Mouse (Mus musculus): Measurements from ENCODE around the gene Col23a1.
A peak's percentile ranks its signal among the peaks of the same experiment; 100 is the strongest.

The Col23a1 gene

DNA sequence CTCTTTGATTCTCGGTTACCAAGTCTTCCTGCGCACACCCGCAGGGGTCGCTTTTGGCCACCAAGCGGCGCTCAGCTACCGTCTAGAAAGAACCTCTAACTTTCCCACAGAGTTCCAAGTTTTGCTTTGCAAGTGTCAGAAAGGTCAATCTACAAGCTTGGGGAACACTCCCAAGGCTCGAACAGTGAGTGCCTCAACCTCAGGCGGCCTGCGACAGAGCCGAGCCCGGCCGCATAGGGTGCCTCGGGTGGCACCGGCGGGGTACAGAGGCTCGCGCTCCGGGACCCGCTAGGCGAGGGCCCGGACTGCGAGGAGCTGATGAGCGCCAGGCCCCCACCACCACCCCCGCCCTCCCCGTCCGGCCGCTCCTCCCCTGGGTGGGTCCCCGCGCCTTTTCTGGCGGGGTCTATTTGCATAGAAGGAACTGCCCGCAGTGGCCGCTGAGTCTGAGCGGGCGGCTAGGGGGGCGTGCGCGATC is at the start of gene Col23a1:
Col23a1 (plus strand) TSS at position 357 of the 478 bp plus-strand sequence.
- no peak for DNase-seq (ENCODE audit: low read depth)

DNA sequence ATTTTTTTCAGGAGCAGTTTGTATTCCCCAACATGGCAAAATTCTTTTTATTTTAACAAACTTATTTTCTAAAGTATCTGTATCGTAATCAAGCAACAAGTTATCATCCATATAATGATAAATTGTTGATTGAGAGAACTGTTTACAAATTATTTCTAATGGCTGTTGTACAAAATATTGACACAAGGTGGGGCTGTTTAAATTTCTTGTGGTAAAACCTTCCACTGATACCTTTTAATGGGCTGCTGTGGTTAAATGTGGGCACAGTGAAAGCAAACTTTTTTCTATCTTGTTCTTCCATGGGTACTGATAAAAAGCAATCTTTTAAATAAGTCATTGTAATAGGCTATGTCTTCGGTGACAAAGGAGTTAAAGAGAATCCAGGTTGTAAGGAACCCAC is 46.8 kb upstream of the Col23a1 start:
- DNase-seq (ENCODE audit: low read depth): peak; percentile 24

DNA sequence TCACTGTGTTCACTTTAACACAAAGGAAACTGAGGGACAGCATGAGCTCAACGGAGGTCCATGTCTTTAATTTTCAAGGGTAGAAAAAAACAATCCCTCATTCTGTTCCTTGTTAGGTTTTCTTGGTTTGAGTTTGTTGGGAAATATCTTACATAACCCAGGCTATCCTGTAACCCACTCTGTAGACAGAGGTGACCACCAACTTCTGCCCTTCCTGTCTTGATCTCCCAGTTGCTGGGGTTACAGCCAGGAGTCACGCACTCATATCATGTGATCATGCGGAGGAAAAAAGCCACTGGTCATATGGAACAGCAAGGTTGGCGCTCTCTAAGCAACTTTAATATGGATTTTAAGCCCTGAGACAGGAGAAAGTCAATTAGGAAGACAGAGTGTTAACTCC is 32.7 kb upstream of the Col23a1 start:
- no peak for DNase-seq (ENCODE audit: low read depth)

DNA sequence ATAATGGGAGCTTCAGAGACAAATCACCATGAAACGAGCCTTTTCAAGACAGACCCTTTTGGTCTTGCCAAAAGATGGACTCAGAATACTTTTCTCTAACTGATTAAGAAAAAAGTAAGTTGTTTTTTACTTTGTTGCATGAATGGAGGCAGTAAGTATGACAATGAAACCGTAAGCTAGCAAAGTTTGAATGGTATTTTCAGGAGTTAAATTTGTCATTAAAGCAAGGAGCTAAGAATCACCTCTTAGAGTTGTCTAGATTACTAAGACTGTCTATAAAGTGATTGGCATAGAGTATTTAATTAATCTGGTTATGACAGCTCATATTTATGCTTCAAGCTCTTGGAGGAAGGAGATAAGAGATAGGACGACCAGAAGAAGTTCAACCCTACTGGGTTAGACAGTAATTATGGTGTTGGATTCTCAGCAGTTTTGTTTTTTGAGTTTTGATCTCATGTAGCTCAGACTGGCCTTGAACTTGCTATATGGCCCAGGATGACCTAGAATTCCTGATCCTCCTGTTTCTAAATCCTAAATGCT is 28.0 kb upstream of the Col23a1 start, which contains the start of gene Clk4:
Clk4 (plus strand) TSS at position 51 of the 540 bp plus-strand sequence.
- no peak for DNase-seq (ENCODE audit: low read depth)

DNA sequence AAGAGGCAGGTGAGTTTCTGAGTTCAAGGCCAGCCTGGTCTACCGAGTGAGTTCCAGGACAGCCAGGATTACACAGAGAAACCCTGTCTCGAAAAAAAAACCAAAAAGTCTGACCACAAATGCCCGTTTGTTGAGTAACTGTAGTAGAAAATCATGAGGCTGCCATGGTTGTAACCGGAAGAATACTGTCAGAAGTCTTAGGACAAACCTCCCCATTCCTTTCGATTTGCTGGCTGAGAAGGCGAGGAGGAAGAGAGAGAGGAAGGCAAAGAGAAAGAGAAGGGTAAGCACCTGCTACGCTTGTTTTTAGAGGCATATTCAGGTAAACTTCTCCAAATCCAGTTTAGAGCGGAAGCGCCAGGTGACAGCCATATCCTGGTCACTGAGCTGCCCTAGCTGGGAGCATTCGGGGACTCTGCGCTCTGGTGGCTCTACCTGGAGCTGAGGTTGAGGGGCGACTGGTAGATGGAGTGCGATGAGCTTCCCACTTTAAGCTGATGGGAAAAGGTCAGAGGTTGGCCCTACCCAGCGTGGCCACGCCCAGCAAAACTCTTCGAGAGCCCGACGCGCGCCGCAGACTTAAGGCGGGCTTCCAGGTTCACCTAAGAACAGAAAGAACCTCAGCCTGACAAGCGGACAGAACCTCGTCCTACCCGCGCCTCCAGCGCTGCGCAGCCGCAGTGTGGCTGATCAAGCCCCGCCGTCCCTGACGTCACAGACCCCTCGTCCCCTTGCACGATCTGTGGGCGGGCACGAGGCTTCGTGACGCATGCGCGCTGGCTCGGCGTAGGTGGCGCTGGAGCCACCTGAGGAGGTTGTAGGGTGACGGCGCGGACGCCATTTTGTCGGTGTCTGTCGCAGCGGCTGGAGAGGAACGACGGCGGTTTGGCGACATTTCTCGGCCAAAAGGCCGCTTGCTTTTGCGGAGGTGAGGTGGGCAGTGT is 27.1 kb upstream of the Col23a1 start, which contains the start of gene BC049762:
BC049762 (minus strand) TSS at position 705 of the 944 bp plus-strand sequence.
- DNase-seq (ENCODE audit: low read depth): peak; percentile 100

DNA sequence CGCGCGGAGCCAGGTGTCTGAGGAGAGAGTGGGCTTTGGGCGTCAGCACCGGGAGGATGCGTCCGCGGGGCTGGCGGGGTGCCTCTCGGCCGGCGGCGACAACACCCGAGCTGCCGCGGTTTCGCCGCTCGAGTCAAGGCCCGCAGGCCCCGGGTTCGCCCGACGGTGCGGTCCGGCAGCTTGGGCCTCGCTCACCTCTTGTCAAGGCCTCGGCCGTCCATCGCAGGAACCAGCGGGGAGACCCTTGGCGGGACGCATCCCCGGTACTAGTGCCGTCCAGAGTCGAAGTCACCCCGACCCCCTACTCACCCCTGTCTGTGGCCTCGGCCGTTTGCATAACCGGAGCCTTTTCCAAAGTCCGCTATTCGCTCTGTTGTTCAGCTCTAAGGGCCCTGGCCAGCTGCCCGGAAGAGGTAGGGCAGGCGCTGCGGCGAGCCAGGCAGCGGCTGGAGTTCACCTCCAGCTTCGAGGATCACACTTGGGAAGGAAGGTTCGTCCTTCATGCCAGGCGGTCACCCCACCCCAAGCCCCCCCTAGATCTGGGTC is 26.4 kb upstream of the Col23a1 start:
- DNase-seq (ENCODE audit: low read depth): no peak

DNA sequence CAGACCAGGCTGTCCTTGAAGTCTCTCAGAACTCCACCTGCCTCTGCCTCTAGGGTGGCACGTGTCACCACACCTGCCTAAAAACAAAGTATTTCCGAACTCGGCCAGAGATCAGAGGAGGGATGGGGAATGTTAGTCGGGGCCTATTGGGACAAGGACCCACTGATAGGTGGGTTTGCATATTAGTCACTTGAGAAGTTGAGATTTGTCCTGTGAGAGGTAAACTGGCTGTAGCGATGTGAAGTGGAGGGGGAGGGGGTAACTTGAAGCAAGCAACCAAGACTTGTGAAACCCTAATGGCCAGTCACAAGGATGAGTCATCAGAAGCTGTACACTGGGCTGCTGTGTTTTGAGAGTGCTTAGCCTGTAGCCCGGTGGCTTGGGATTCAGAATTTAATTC is 25.4 kb upstream of the Col23a1 start:
- DNase-seq (ENCODE audit: low read depth): peak; percentile 61

DNA sequence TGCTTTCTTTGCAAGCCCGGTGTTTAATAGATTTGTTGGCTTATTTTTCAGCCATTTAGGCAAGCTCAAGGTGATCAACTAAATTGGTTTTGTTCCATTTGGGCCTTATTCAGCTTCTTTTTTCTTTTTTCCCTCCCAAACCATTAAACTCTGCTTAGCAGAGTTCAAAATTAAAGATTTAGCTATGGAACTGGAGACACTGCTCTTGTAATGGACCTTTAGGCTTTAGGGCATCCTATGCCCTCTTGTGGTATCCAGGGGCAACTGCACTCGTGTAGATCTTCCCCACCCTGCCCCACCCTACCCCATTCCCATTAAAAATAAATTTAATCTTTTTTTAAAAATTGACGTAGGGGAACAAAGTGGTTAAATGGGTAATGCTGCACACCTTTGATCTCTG is 24.4 kb upstream of the Col23a1 start:
- DNase-seq (ENCODE audit: low read depth): peak; percentile 36

DNA sequence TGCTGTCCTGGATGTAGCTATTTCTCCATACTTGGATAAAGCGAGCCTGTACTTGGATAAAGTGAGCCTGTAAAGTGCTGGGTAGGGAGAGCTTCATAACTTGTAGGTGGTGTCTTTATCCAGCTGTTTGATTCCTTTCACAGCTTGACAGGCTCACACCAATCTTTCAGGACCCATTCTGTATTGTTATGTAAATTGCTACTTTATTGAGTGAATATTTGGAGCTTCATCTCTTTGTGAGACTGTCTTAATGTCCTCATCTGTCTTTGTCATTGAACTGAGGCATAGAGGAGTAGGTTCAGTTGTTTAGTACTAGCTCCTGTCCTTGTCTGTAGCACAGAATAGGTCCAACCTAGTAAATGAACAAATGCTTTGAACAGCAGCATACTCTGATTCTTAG is 15.3 kb upstream of the Col23a1 start:
- DNase-seq (ENCODE audit: low read depth): no peak

DNA sequence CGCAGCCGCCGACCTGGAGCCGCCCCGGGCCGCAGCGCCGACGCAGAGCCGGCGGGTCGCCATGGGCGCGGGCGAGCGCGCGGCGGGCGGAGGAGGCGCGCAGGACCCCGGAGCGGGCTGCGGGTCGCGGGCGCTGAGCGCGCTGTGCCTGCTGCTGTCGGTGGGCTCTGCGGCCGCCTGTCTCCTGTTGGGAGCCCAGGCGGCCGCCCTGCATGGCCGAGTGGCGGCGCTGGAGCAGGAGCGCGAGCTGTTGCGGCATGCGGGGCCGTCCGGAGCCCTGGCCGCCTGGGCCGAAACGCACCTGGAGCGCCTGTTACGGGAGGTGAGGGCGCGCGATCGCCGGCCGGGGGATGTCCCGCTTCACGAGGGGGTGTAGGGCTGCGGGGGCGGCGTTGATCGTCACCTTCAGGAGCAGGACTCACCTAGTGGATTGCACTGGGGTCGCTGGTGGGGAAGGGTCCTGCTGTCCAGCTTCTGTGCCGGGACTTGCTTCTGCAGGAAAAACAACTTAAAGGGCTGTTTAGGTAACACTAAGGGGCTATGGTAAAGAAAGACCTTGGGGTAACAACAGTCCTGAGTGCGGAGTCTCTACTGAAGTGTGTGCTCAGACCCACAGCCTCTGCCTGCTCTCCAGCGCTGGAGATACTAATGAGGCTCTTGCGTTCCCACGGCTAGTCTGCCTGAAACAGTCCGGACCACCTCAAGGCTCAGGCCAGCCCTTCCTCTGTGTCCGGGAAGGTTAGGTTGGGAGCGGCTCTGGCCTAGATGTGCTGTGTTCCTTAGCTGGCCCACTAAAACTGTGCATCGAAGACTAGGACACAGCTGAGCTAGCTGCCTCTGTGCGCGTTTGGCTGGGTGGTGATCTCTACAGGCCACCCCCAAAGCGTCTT is 591 bp downstream of the Col23a1 start:
- no peak for DNase-seq (ENCODE audit: low read depth)

DNA sequence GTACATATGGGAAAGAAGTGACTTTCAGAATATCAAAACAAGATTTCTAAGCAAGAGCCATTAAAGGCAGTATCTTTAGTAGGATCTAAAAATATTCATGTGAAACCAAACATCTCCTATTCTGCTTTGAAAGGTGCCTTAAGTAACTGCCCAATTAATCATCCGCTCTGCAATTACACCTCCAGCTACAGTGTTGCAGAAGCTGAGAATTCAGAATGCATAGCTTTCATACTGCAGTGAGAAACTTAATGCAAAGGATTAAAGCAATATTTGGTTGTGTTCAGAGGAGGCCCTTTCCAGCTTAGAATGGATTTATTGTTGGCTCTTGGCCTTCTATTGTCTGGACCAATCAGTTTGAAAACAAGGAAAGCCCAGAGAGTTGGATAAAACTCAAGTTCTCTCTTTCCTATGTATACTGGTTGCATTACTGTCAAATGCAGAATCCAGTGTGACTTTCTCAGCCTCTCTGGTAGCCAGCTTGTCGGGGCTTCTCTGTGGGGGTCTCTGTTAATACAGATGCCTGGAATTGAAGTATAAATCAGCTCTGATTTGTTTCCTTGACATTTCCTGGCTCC is 4.3 kb downstream of the Col23a1 start:
- no peak for DNase-seq (ENCODE audit: low read depth)

DNA sequence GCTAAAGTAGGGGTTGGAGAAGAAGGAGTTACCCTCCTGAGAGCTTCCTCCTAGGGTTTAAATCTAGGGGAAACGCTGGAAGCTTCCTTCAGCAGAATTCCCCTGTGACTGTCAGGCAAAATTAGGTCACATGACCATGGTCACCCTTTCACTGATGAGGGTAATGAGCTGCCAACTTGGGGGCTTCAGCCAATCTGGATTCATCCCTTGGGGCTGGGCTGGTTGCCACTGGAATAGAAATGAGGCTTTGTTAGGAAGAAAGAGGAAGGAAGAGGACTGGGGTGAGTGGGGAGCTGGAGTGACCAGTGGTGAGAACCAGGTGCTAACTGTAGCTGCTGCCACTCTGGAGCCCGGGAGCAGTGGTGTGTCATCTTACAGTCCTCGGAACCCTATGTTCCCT is 6.0 kb downstream of the Col23a1 start:
- no peak for DNase-seq (ENCODE audit: low read depth)

DNA sequence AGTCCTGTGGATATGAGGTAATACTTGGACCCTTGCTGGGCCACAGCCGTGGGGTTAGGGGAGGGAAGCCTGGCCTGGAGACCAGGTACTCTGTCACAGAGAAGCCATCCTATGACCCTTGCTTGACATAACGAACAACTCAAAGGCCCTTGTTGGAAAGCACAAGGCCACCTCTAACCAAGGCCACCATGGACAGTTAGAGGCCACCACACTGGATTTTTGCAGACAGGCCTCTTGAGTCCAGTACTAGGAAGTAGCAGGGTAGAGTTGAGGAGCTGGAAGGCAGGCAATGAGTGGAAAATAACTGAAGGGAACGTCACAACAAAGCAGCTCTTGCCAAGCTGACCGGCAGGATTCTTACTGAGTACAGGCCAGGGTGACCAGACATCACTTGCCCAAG is 9.0 kb downstream of the Col23a1 start:
- DNase-seq (ENCODE audit: low read depth): no peak

DNA sequence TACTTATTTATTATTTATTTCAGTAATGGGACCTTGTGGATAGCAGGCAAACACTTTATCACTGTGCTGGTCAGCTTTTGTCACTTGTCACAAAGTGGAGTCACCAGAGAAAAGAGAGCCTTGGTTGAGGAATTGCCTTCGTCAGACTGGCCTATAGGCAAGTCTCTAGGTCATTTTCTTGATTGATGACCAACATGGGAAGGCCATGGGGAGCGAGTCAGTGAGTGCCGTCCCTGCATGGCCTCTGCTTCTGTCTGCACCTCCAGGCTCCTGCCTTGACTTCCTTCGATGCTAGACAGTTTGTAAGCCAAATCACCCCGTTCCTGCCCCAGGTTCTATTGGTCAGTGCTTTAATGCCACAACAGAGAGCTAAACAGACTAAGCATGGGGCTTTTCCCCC is 12.7 kb downstream of the Col23a1 start:
- no peak for DNase-seq (ENCODE audit: low read depth)

DNA sequence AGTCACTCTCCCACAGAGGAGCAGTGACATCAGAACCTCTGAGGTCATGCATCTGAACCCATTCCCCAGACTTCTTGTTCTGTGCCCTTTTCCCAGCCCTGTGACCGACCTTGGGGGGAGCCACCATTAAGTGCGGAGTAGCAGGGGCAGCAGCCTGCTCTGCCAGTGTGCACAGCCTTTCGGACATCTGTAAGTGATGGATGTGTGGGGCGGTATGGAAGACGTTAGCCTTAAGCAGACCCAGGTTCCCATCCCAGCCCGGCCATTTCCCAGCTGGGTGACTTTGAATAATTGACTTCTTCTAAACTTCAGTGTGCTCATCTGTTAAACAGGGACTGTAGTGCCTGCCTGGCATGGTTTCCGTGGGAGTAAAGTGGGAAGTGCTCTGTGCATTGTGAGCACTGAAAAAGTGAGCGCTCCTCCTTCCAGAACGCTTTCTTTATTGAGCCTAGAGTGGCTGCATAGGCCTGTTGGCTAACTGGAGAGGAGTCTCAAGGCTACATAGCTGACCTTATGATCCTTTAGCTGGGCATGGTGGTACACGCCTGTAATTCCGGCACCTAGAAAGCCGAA is 14.3 kb downstream of the Col23a1 start:
- no peak for DNase-seq (ENCODE audit: low read depth)

DNA sequence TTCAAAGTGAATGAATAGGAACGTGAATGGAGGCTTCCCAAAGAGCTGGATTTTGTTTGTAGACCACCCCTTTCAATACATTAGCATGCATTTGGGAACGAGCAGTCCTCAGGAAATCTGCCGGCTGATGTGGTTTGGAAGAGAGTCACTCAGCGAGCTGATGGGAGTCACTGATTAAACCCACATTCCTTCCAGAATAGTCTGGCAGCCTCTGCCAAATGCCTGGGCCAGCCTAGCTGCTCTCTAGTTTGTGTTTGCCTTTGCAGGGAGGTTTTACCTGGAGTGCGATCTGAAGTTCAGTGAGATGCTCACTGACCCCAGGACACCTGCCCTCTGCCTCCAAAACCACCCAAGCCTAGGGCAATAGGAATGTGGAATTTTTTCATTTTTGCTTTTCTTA is 18.6 kb downstream of the Col23a1 start:
- no peak for DNase-seq (ENCODE audit: low read depth)

DNA sequence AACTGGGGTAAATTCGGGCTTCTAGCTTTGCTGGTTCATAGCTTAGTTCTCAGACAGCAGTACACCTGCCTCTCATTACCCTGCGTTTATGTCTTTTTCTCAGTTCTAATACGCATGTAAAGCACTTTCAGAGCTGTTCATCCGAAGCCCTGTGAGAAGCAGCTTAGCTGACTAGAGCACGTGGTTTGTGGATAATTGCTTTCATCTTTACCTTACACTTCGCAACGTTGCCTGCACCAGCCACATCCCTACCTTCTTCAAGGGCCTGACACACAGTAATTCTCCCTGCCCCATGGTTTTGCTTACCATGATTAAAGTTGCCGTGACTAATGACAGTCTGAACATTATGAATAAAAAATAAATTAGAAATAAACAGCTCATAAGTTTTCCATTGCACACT is 22.1 kb downstream of the Col23a1 start:
- DNase-seq (ENCODE audit: low read depth): no peak

DNA sequence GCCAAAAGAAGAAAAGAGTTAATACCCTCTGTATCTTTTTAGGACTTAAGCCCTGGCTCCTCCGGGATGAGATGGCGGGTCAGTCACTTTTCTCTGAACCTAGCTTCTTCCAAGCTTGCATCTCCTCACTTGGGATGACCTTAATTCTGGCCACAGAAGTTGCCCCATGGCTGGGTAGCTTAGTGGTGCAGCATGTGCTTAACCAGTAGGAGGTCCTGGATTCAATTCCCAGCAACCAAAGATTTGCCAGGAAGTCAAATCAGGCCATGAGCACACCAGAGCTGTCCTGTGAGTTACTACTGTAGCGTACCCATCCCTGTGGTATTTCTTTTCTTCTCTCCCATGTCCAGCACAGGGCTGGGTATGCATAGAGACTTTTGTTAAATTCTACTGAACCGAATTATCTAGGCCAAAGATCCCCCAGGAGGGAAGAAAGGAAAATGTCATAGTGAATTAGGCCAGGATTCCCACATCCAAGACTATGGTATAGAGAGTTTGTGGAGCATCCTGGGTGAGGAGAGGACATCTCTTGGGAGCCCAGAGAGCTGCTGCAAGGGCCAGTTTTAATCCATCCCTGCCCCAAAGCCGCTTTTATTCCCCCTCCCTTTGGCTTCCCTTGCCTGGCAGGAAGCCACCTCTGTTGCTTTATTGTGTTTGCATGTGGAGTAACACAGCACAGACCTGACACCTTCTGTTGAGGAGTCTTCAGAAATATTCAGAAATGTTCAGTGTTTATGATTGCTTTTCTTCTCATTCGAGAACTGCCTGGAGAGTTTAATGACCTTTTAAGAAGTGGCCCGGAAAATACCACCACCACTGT is 26.5 kb downstream of the Col23a1 start:
- DNase-seq (ENCODE audit: low read depth): no peak

DNA sequence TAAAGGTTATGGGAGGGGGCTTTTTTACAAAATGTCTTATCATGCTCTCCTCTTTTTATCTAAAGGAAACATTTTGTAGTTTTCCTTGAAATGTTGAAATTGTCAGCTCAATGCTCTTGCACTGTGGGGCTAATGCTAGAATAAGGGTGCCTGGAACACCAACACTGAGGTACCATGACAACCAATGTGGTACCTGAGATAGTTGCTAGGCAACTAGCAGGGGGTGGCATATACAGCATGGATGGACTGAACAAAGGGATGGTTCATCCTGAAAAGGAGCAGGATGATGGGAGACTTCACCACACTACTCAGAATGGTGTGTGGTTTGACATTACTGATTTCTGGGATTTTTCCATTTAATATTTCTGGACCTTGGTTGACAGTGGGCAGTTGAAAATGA is 30.9 kb downstream of the Col23a1 start:
- no peak for DNase-seq (ENCODE audit: low read depth)

DNA sequence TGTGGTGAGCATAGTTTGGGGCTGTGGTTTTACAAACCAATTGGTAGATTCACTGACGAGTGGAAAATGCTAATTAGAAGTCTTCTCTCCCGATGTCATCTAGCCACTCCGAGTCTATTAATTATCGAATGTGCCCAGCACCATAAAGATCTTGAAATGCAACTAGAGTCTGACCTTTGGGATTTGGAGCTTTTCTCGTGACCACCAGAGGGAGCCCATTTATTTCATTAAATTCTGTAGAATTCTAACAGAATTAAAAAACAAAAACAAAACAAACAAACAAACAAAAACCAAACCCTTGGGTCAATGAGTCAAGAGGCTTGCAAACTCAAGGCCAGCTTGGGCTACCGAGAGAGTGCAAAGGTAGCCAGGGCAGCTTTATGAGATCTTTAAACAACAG is 37.2 kb downstream of the Col23a1 start:
- no peak for DNase-seq (ENCODE audit: low read depth)
